Mouse (Mus musculus) neural tube, embryonic 15.5 days (tissue): Measurements from ENCODE around the gene Atp5g1. TPM values are rescaled to one million over a fixed set of nuclear protein-coding genes. Genes with fewer than 3 reads are reported as not detected.
"Not testable (repeated sequence)": the region's sequence is repeated elsewhere in the genome, so short reads cannot be mapped to it uniquely, and the experiment has no call there.

ENCODE experiments used
- ATAC-seq: fragments of 200-750 bp; cut with Nextera tagmentation; 2 replicates; pipeline ENCODE4 v1.8.0; 2017; ENCODE audit warnings: mild to moderate bottlenecking, moderate TSS enrichment, moderate library complexity; ENCODE audit not compliant: low FRiP score
- H3K27ac ChIP-seq: fragments of 300-500 bp; sonication (generic); replicated peaks from 2 replicates; pipeline ENCODE4 v1.5.1; 2015; ENCODE audit warnings: mild to moderate bottlenecking, inconsistent platforms
- H3K27me3 ChIP-seq: fragments of 300-500 bp; sonication (generic); replicated peaks from 2 replicates; pipeline ENCODE4 v1.6.1; 2015; ENCODE audit warnings: inconsistent platforms
- H3K36me3 ChIP-seq: fragments of 300-500 bp; sonication (generic); 2 replicates; pipeline ENCODE4 v1.6.1; 2015; ENCODE audit warnings: inconsistent platforms
- H3K4me1 ChIP-seq: fragments of 300-500 bp; sonication (generic); 2 replicates; pipeline ENCODE4 v1.6.1; 2015; ENCODE audit warnings: inconsistent platforms
- H3K4me2 ChIP-seq: fragments of 300-500 bp; sonication (generic); 2 replicates; pipeline ENCODE4 v1.6.1; 2015; ENCODE audit warnings: inconsistent platforms, mild to moderate bottlenecking, moderate library complexity
- H3K4me3 ChIP-seq: fragments of 300-500 bp; sonication (generic); replicated peaks from 2 replicates; pipeline ENCODE4 v1.5.1; 2015; ENCODE audit warnings: mild to moderate bottlenecking, inconsistent platforms
- H3K9ac ChIP-seq: fragments of 300-500 bp; sonication (generic); replicated peaks from 2 replicates; pipeline ENCODE4 v1.6.1; 2015; ENCODE audit warnings: mild to moderate bottlenecking, inconsistent platforms
- H3K9me3 ChIP-seq: fragments of 300-500 bp; sonication (generic); replicated peaks from 2 replicates; pipeline ENCODE4 v1.6.1; 2016; ENCODE audit warnings: inconsistent platforms
- WGBS: fragments of 180-500 bp; shearing (Covaris S2); methylation state at CpG from one replicate; pipeline ENCODE4 v1.1.7; 2015; ENCODE audit warnings: mixed read lengths; 5-methylcytosine and 5-hydroxymethylcytosine counted together
- polyA plus RNA-seq: library from polyadenylated mRNA; unstranded; fragments of >200 nt; fragmentation: Nextera tagmentation; extraction: Ambion mirVana; gene quantifications from 2 replicates; pipeline ENCODE4 v1.2.1, GENCODE M21; 2015

Atp5g1 gene
- polyA plus RNA-seq: 863 and 912 TPM in 2 replicates

DNA sequence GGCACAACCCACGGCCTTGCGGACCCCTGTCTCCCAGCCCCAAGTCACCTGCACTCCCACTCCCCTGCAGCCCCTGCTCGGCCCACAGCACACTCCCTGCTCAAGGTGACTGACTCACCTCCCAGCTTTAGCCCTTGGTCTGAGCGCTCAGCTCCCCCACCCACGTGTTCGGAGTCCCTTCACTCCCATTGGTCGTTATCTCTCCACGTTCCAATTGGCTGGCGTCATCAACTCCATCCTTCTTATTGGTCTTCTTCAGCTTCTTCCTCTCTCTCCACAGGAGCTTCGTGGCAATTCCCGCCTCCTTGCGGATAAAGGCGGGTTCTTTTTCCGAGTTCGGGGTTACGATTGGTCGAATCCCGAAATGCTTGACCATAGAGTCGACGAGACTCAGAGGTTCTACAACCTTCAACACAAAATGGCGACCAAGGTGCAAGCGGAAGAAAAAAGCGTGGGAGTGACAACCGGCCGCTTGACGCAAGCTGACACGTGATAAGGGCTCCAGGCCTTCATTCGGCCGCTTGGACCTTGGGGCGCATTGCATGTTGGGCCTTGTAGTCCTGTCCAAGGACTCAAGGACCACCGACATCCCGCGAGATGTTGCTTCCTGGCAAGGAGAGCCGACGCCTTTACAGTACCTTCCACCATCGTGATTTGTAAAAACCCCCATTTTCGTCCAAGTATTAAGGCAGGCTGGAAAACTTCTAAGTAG lies at the start of gene Atp5g1:
Gene Atp5g1 (minus strand): TSS at position 162 of the 712 bp plus-strand sequence.
- Histone ChIP-seq H3K27ac (peak within 1 kb of the TSS; percentile 88), H3K4me2 (peak within 1 kb of the TSS; percentile 74), H3K4me3 (peak within 1 kb of the TSS; percentile 57), H3K36me3 (peaks cover 15% of the 10 kb centered on the region; the same call in 1 of the 2 replicates), H3K9ac (peak within 1 kb of the TSS; percentile 69), H3K4me1 (peaks cover 25% of the 10 kb centered on the region), H3K9me3 (no peaks in the 10 kb centered on the region), H3K27me3 (no peaks in the 10 kb centered on the region)
- peak; percentile 97 for ATAC-seq
- WGBS: under 1% methylated on average over 37 of the region's 37 CpGs

DNA sequence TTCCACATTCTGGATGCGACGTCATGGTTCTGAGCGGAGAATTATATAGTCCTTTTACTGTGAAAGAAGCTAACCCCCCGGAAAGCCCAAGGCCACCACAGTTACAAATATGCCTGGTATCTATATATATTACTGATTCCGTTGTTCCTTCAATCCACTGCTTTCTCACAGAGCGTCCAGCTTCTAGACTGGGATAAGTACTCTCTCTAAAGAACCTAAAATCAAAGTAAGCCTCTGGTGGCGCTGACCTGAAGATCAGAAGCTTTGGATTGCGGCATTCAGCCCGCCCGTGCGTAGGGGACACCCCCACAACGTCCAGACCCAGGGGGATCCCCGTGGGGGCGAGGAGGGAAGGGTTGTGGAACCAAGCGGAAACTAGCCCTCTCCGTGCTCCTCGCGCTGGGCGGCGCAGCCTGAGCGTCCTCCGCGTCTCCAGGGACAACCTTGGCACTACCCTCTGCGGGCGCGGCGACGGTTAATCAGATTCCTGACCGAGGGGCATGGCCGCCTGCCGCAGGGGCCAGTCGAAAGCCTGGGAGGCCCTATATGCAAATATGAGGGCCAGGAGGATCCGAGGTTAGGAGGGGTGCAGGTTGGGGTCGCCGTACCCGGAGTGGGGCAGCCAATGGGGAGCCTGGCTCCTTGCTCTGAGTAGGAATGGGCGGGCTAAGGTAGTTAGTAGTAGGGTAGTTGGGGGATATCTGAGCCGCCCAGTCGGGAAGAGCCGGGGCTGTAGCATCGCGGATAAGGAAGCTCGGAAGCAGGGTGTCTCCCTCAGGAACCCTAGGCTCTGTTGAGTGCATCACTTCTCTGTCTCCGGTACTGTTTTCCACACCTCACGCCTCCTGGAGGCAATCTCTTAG lies 48.8 kb upstream of the Atp5g1 start:
- no peak for ATAC-seq
- Histone ChIP-seq H3K27ac (no peak overlapping the region), H3K4me3 (peak overlapping the region; percentile 45), H3K27me3 (peaks cover 40% of the 10 kb centered on the region), H3K9ac (peak overlapping the region; percentile 42), H3K4me2 (peak overlapping the region; percentile 86), H3K9me3 (no peaks in the 10 kb centered on the region), H3K36me3 (no peaks in the 10 kb centered on the region), H3K4me1 (peaks cover 11% of the 10 kb centered on the region)
- 1% methylated on average over 45 of the region's 45 CpGs for WGBS

- H3K9ac ChIP-seq, H3K36me3 ChIP-seq, H3K4me2 ChIP-seq, H3K4me3 ChIP-seq, ATAC-seq, H3K27ac ChIP-seq, H3K9me3 ChIP-seq: not testable (repeated sequence)
- H3K4me1 ChIP-seq: peaks cover 11% of the 10 kb centered on the region
- 54% methylated on average over 4 of the region's 4 CpGs for WGBS
- H3K27me3 ChIP-seq: peaks cover 40% of the 10 kb centered on the region
These were observed 47.3 kb upstream of the Atp5g1 start for GRCm38 (mm10) chr11:96122806-96123205.

DNA sequence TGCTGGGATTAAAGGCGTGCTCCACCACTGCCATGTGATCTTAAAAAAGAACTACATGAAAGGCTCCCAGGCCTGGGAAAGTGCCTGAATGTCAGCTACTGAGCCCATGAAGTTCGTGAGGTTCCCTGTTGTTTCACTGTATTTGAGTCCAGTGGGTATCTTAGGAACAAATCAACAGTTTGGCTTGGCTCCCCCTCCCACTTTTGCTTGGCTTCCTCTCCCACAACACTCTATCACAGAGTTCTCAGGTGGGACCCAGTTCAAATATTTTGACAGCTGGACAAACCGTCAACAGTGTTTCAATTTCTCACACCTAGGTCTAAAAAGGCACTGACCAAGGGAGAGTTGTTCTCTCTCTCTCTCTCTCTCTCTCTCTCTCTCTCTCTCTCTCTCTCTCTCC lies 43.9 kb upstream of the Atp5g1 start:
- H3K27ac ChIP-seq: no peak overlapping the region

DNA sequence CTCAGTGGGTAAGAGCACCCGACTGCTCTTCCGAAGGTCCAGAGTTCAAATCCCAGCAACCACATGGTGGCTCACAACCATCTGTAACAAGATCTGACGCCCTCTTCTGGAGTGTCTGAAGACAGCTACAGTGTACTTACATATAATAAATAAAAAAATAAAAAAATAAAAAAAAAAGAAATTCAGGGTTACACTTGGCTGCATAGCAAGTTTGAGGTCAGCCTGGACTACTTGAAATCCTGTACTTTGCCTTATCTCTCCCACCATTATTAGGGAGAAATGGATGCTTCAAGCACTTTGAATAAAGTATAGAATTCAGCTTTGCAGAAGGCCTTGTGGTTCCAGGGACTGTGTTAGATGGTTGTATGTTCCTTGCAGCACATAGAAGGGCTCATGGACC lies 41.5 kb upstream of the Atp5g1 start:
- not testable (repeated sequence) for H3K4me2 ChIP-seq, H3K27me3 ChIP-seq, ATAC-seq, H3K36me3 ChIP-seq, H3K4me3 ChIP-seq, H3K9ac ChIP-seq, H3K27ac ChIP-seq, H3K4me1 ChIP-seq, H3K9me3 ChIP-seq
- 80% methylated on average over 3 of the region's 3 CpGs for WGBS

More for the DNA sequence above, 43.9 kb upstream of the Atp5g1 start:
- H3K27me3 ChIP-seq: peaks cover 22% of the 10 kb centered on the region
- H3K36me3 ChIP-seq: no peaks in the 10 kb centered on the region
- no peak overlapping the region for H3K4me2 ChIP-seq
- H3K9me3 ChIP-seq: no peaks in the 10 kb centered on the region
- H3K4me3 ChIP-seq: no peak overlapping the region
- WGBS: 67% methylated on average over 3 of the region's 3 CpGs
- ATAC-seq: no peak
- H3K4me1 ChIP-seq: peaks cover 7% of the 10 kb centered on the region
- H3K9ac ChIP-seq: no peak overlapping the region

GRCm38 (mm10) chr11:96116116-96116515 lies 40.6 kb upstream of the Atp5g1 start:
- H3K36me3 ChIP-seq: no peaks in the 10 kb centered on the region
- H3K4me2 ChIP-seq: no peak overlapping the region
- H3K9me3 ChIP-seq: no peaks in the 10 kb centered on the region
- ATAC-seq: no peak
- H3K9ac ChIP-seq: no peak overlapping the region
- 92% methylated on average over 3 of the region's 3 CpGs for WGBS
- H3K27me3 ChIP-seq: no peaks in the 10 kb centered on the region; the same call in 1 of the 2 replicates
- H3K27ac ChIP-seq: no peak overlapping the region
- no peak overlapping the region for H3K4me3 ChIP-seq
- no peaks in the 10 kb centered on the region for H3K4me1 ChIP-seq

GRCm38 (mm10) chr11:96115416-96115815 lies 39.9 kb upstream of the Atp5g1 start:
- Histone ChIP-seq H3K9me3 (no peaks in the 10 kb centered on the region), H3K4me2 (no peak overlapping the region), H3K4me1 (no peaks in the 10 kb centered on the region), H3K27me3 (no peaks in the 10 kb centered on the region), H3K27ac (no peak overlapping the region), H3K9ac (no peak overlapping the region), H3K36me3 (no peaks in the 10 kb centered on the region), H3K4me3 (no peak overlapping the region)
- WGBS: 92% methylated on average over 6 of the region's 6 CpGs
- no peak for ATAC-seq

GRCm38 (mm10) chr11:96114077-96114476 lies 38.6 kb upstream of the Atp5g1 start:
- ATAC-seq: no peak
- no peak overlapping the region for H3K4me3 ChIP-seq
- 71% methylated on average over 2 of the region's 2 CpGs for WGBS
- H3K27me3 ChIP-seq: no peaks in the 10 kb centered on the region
- no peaks in the 10 kb centered on the region for H3K9me3 ChIP-seq
- H3K4me1 ChIP-seq: no peaks in the 10 kb centered on the region
- H3K36me3 ChIP-seq: no peaks in the 10 kb centered on the region
- no peak overlapping the region for H3K4me2 ChIP-seq
- no peak overlapping the region for H3K9ac ChIP-seq
- H3K27ac ChIP-seq: no peak overlapping the region

DNA sequence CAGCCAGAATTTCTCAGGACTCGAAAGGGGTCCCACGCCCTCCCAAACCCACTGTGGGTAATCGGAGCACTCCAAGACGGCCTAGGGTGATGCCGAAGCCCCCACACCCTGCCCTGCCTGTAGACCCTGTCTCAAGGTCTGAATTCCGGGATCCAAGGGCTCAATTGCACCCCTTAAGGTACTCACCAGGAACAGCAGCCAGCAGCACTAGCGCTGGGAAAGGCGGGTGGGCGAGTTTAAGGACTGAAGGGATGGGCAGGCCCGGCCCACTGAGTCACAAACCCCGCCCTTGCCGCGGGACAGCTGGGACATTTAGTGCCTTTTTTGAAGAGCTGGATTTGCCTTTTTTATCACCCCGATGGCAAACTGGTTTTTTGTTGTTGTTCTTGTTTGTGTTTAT lies 36.3 kb upstream of the Atp5g1 start, which contains the start of gene Calcoco2:
Gene Calcoco2 (minus strand): TSS at position 214 of the 400 bp plus-strand sequence.
- 48% methylated on average over 14 of the region's 14 CpGs for WGBS
- no peak within 1 kb of the TSS for H3K4me3 ChIP-seq
- no peak within 1 kb of the TSS for H3K9ac ChIP-seq
- no peaks in the 10 kb centered on the region for H3K4me1 ChIP-seq
- H3K4me2 ChIP-seq: no peak within 1 kb of the TSS
- no peak within 1 kb of the TSS for H3K27ac ChIP-seq
- ATAC-seq: no peak
- H3K27me3 ChIP-seq: no peaks in the 10 kb centered on the region
- H3K36me3 ChIP-seq: no peaks in the 10 kb centered on the region
- no peaks in the 10 kb centered on the region for H3K9me3 ChIP-seq

- H3K9me3 ChIP-seq, H3K27ac ChIP-seq, H3K4me3 ChIP-seq, H3K36me3 ChIP-seq, H3K4me2 ChIP-seq, H3K9ac ChIP-seq, H3K4me1 ChIP-seq, H3K27me3 ChIP-seq, ATAC-seq: not testable (repeated sequence)
- WGBS: 63% methylated on average over 2 of the region's 2 CpGs
These were observed 35.5 kb upstream of the Atp5g1 start for GRCm38 (mm10) chr11:96110950-96111349.

GRCm38 (mm10) chr11:96108376-96108775 lies 32.9 kb upstream of the Atp5g1 start:
- H3K9me3 ChIP-seq: no peaks in the 10 kb centered on the region
- no peak overlapping the region for H3K4me2 ChIP-seq
- no peaks in the 10 kb centered on the region for H3K4me1 ChIP-seq
- H3K36me3 ChIP-seq: no peaks in the 10 kb centered on the region
- H3K9ac ChIP-seq: no peak overlapping the region
- ATAC-seq: no peak
- H3K4me3 ChIP-seq: no peak overlapping the region
- no peaks in the 10 kb centered on the region for H3K27me3 ChIP-seq
- H3K27ac ChIP-seq: no peak overlapping the region
- WGBS: 67% methylated on average over 1 of the region's 1 CpGs

- H3K4me3 ChIP-seq: no peak overlapping the region
- H3K27ac ChIP-seq: no peak overlapping the region
- no peak overlapping the region for H3K4me2 ChIP-seq
- no peak for ATAC-seq
- H3K36me3 ChIP-seq: no peaks in the 10 kb centered on the region
- H3K9ac ChIP-seq: no peak overlapping the region
- H3K27me3 ChIP-seq: 0 out of 2 replicates have a peak, but pooled peaks cover 2% of the 10 kb centered on the region
- no peaks in the 10 kb centered on the region for H3K4me1 ChIP-seq
- WGBS: 6% methylated on average over 3 of the region's 3 CpGs
- no peaks in the 10 kb centered on the region for H3K9me3 ChIP-seq
These were observed 17.9 kb upstream of the Atp5g1 start for GRCm38 (mm10) chr11:96093361-96093760.
